Mouse (Mus musculus) midbrain, embryonic 10.5 days (tissue): ENCODE measurements around the gene Laptm4a. TPM values are rescaled to one million over a fixed set of nuclear protein-coding genes. Genes with fewer than 3 reads are reported as not detected.

ENCODE experiments used
- DNase-seq: peaks from one replicate; pipeline ENCODE4 v3.0.0-alpha.2; 2017; ENCODE audit warnings: low spot score
- H3K27ac ChIP-seq: fragments of 300-500 bp; sonication (generic); replicated peaks from 2 replicates; pipeline ENCODE4 v1.5.1; 2016; ENCODE audit warnings: mild to moderate bottlenecking
- H3K27me3 ChIP-seq: fragments of 300-500 bp; sonication (generic); 2 replicates; pipeline ENCODE4 v1.6.1; 2016; ENCODE audit warnings: low read depth, mild to moderate bottlenecking; ENCODE audit not compliant: poor library complexity, severe bottlenecking
- H3K36me3 ChIP-seq: fragments of 300-500 bp; sonication (generic); 2 replicates; pipeline ENCODE4 v1.6.1; 2016; ENCODE audit warnings: mild to moderate bottlenecking, moderate library complexity
- H3K4me1 ChIP-seq: fragments of 300-500 bp; sonication (generic); 2 replicates; pipeline ENCODE4 v1.6.1; 2016
- H3K4me3 ChIP-seq: fragments of 300-500 bp; sonication (generic); 2 replicates; pipeline ENCODE4 v1.5.1; 2016; ENCODE audit warnings: mild to moderate bottlenecking, moderate library complexity
- H3K9me3 ChIP-seq: fragments of 300-500 bp; sonication (generic); replicated peaks from 2 replicates; pipeline ENCODE4 v1.6.1; 2016; ENCODE audit warnings: mild to moderate bottlenecking
- WGBS: fragments of 180-500 bp; shearing (Covaris S2); methylation state at CpG from one replicate; pipeline ENCODE4 v1.1.7; 2016; 5-methylcytosine and 5-hydroxymethylcytosine counted together
- polyA plus RNA-seq: library from polyadenylated mRNA; unstranded; fragments of >200 nt; fragmentation: Nextera tagmentation; extraction: Ambion mirVana; gene quantifications from 2 replicates; pipeline ENCODE4 v1.2.1, GENCODE M21; 2016

Laptm4a gene
- polyA plus RNA-seq, 1 experiment from 2014 or later = 144 TPM

DNA sequence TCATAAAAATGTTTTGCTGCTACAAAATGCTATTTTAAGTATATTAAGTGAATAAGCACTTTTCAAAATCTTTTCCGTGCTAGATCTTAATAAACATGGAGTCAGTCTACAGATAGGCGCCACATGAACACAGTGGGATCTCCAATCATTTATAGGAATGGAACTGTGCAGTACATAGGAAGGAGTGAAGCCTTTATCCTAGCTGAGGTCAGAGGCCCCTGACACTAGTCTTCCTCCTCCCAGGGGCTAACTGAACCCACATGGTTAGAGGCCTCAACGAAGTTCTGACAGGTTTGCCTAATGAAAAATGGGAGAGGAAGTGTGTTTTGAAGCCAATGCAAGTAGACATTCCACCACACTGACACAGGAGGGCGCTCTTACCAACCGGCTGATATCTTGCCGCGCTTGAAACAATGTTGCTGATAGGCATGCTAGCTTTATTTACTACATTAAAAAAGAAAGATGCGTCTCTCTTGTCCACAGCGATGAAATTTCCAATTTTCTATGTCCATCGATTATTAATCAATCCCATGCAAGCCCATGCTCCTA, 32.3 kb upstream of the Laptm4a start:
- Histone ChIP-seq H3K4me3 (no peak overlapping the region), H3K4me1 (peaks cover 31% of the 10 kb centered on the region), H3K9me3 (no peaks in the 10 kb centered on the region), H3K27ac (no peak overlapping the region), H3K27me3 (peaks cover 8% of the 10 kb centered on the region; the same call in 1 of the 2 replicates), H3K36me3 (no peaks in the 10 kb centered on the region)
- peak; percentile 59 for DNase-seq
- WGBS = 25% methylated on average over 10 of the region's 10 CpGs

- Histone ChIP-seq H3K4me3 (peak overlapping the region; percentile 32), H3K36me3 (no peaks in the 10 kb centered on the region)
- WGBS = 45% methylated on average over 14 of the region's 21 CpGs
Observed at GRCm38 (mm10) chr12:8892876-8893532, 28.5 kb upstream of the Laptm4a start.

GRCm38 (mm10) chr12:8897140-8897539, 24.3 kb upstream of the Laptm4a start:
- H3K9me3 ChIP-seq = no peaks in the 10 kb centered on the region
- H3K4me3 ChIP-seq = no peak overlapping the region
- peaks cover 48% of the 10 kb centered on the region for H3K4me1 ChIP-seq
- H3K27me3 ChIP-seq = no peaks in the 10 kb centered on the region
- DNase-seq = no peak
- no peak overlapping the region for H3K27ac ChIP-seq
- 77% methylated on average over 7 of the region's 7 CpGs for WGBS
- H3K36me3 ChIP-seq = no peaks in the 10 kb centered on the region

More at GRCm38 (mm10) chr12:8892876-8893532, 28.5 kb upstream of the Laptm4a start:
- DNase-seq = peak; percentile 42
- Histone ChIP-seq H3K27me3 (no peaks in the 10 kb centered on the region), H3K27ac (peak overlapping the region; percentile 59), H3K9me3 (no peaks in the 10 kb centered on the region), H3K4me1 (peaks cover 16% of the 10 kb centered on the region)

- no peaks in the 10 kb centered on the region for H3K9me3 ChIP-seq
- 61% methylated on average over 19 of the region's 19 CpGs for whole genome bisulfite sequencing
- peak overlapping the region; percentile 76 for H3K27ac ChIP-seq
Observed at GRCm38 (mm10) chr12:8898879-8899785, 22.3 kb upstream of the Laptm4a start.

GRCm38 (mm10) chr12:8900107-8900698, 21.3 kb upstream of the Laptm4a start:
- peak overlapping the region; percentile 76 for H3K27ac ChIP-seq
- DNase-seq = peak; percentile 33
- WGBS = 15% methylated on average over 4 of the region's 4 CpGs
- no peak overlapping the region for H3K4me3 ChIP-seq
- H3K9me3 ChIP-seq = no peaks in the 10 kb centered on the region
- peaks cover 40% of the 10 kb centered on the region for H3K4me1 ChIP-seq
- H3K36me3 ChIP-seq = no peaks in the 10 kb centered on the region
- H3K27me3 ChIP-seq = no peaks in the 10 kb centered on the region

More at GRCm38 (mm10) chr12:8898879-8899785, 22.3 kb upstream of the Laptm4a start:
- H3K36me3 ChIP-seq = no peaks in the 10 kb centered on the region
- H3K4me3 ChIP-seq = no peak overlapping the region
- DNase-seq = no peak
- peaks cover 42% of the 10 kb centered on the region for H3K4me1 ChIP-seq
- no peaks in the 10 kb centered on the region for H3K27me3 ChIP-seq

DNA sequence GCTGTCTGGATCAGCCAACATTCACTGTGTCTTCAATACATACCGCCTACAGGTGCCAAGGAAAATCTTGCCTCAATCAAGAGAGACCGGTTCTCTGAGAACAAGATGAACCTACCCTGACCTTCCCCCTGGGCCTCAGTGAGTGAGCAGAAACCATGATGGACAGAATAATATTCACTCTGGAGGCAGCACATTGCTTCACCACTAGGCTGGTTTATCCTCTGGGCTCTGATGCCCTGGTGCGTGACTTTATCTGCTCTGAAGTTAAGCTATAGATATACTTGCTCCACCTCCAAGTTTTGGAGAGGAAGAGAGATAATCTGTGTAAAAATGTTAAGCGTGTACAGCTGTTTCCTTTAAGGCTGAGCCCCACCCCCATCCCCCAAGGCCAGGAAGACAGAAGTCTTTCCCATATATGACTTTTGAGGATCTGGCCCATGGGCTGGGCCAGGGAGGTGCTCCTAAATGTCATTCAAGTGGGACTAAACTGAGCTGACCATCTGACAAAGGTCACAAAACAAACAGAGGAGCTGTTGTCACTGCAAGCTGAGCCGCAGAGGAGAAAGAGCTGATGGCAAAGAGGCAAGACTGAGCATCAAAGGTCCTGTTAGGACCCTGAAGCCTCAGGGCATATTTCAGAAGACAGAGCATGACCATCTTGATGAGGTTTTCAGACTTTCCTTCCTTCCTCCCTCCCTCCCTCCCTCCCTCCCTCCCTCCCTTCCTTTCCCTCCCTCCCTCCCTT, 20.4 kb upstream of the Laptm4a start:
- 52% methylated on average over 5 of the region's 5 CpGs for WGBS
- H3K27ac ChIP-seq = peak overlapping the region; percentile 63; the same call in 1 of the 2 replicates
- peak; percentile 38 for DNase-seq
- no peaks in the 10 kb centered on the region for H3K27me3 ChIP-seq
- H3K4me3 ChIP-seq = no peak overlapping the region
- no peaks in the 10 kb centered on the region for H3K36me3 ChIP-seq
- peaks cover 40% of the 10 kb centered on the region for H3K4me1 ChIP-seq
- no peaks in the 10 kb centered on the region for H3K9me3 ChIP-seq

DNA sequence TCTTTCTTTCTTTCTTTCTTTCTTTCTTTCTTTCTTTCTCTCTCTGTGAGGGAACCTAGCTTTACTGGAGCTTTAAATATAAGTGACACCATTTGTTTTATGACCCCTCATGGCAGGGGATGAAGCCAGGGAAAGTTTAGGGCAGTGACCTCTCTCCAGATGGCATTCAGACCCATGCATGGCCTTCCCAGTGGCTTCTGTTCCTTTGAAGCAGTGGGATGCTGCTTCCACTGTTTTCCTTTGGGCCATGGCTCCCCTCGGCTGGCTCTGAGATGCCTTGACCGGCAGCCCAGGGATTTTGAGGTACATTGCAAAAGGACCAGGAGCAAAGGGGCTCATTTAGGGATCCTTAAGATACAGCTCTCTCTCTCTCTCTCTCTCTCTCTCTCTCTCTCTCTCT, 19.5 kb upstream of the Laptm4a start:
- 21% methylated on average over 2 of the region's 2 CpGs for WGBS
- H3K27ac ChIP-seq = peak overlapping the region; percentile 63
- H3K27me3 ChIP-seq = no peaks in the 10 kb centered on the region
- H3K9me3 ChIP-seq = no peaks in the 10 kb centered on the region
- H3K4me3 ChIP-seq = no peak overlapping the region
- DNase-seq = no peak
- peaks cover 40% of the 10 kb centered on the region for H3K4me1 ChIP-seq
- no peaks in the 10 kb centered on the region for H3K36me3 ChIP-seq

GRCm38 (mm10) chr12:8902479-8902878, 19.0 kb upstream of the Laptm4a start:
- peak overlapping the region; percentile 63 for H3K27ac ChIP-seq
- H3K9me3 ChIP-seq = no peaks in the 10 kb centered on the region
- 24% methylated on average over 3 of the region's 3 CpGs for WGBS

DNA sequence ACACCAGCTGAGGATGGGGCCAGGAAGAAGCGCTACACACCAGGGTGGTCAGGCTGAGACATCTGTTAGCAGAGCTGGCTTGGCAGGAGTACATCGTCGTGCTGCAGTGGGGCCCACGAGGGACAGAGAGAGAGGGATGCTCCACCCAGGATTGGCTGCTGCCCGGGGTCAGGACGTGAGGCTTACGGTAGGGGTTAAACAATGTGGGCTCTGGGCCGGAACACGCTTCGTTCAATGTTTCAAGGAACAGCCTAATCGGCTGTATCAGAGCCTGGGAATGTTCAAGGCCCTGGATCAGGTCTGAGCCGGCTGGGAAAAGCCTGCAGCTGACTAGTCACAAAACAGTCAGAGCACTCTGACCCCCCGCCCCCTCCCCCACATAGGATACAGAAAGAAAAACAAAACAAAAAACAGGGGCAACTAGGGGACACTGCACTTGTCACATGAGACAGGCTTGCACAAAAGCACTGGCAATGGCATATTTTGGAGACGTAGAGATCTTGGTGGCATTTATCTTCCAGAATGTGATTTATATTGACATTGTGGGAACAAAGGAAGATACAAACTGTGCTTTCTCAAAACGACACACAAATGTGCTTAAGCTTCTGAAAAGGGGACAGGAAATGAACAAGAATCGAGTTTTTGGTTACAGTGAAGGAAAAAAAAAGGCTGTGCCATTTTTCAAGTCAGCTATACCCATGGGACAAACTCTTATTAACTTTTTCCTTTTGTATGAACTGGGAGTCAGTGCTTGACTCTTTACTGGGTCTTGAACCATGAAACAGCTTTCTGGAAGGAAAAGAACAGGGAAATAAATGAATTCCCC, 8.4 kb upstream of the Laptm4a start:
- H3K27ac ChIP-seq = peak overlapping the region; percentile 85
- DNase-seq = peak; percentile 77
- 13% methylated on average over 16 of the region's 16 CpGs for WGBS
- no peaks in the 10 kb centered on the region for H3K36me3 ChIP-seq
- H3K4me3 ChIP-seq = peak overlapping the region; percentile 26
- peaks cover 45% of the 10 kb centered on the region for H3K4me1 ChIP-seq
- no peaks in the 10 kb centered on the region for H3K27me3 ChIP-seq
- H3K9me3 ChIP-seq = no peaks in the 10 kb centered on the region

More at GRCm38 (mm10) chr12:8902479-8902878, 19.0 kb upstream of the Laptm4a start:
- Histone ChIP-seq H3K4me1 (peaks cover 40% of the 10 kb centered on the region), H3K4me3 (no peak overlapping the region), H3K27me3 (no peaks in the 10 kb centered on the region), H3K36me3 (no peaks in the 10 kb centered on the region)
- no peak for DNase-seq

GRCm38 (mm10) chr12:8913701-8914340, 7.6 kb upstream of the Laptm4a start:
- Histone ChIP-seq H3K4me3 (no peak overlapping the region), H3K4me1 (peaks cover 48% of the 10 kb centered on the region), H3K9me3 (no peaks in the 10 kb centered on the region), H3K27me3 (no peaks in the 10 kb centered on the region), H3K36me3 (no peaks in the 10 kb centered on the region), H3K27ac (peak overlapping the region; percentile 85)
- DNase-seq = no peak
- WGBS = 58% methylated on average over 9 of the region's 9 CpGs

DNA sequence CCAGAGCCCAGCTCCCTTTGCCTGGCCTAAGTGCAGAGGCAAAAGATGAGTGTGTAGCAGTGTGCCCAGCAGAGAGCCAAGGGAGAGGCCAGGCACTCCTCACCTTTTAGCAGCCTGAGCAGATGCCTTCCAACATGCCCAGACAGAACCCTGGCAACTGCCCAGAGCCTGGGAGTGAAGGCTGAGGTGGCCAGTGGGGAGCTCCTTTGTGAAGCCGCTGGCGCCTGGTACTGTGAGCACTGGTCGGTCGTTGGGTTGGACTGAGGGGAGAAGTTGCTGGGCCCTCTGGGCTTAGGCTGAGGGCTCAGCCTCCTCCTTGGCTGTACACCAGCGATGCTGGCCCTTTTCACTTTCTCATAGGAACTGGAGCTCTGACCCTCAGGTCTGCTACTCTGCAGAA, 5.1 kb upstream of the Laptm4a start:
- no peak for DNase-seq

More for the DNA sequence above, 5.1 kb upstream of the Laptm4a start:
- Histone ChIP-seq H3K4me1 (peaks cover 60% of the 10 kb centered on the region), H3K4me3 (no peak overlapping the region), H3K27me3 (no peaks in the 10 kb centered on the region), H3K27ac (peak overlapping the region; percentile 78), H3K9me3 (no peaks in the 10 kb centered on the region), H3K36me3 (no peaks in the 10 kb centered on the region)
- 32% methylated on average over 5 of the region's 5 CpGs for WGBS
